Mouse (Mus musculus): ENCODE measurements at regions not wholly inside any gene's neighbourhood (a gene's known extent, or its start where the extent isn't known, plus 50 kb on each side); places are given as distances from the start of the nearest gene placed in this dataset.
A peak's percentile ranks its signal among the peaks of the same experiment; 100 is the strongest.

GRCm38 (mm10) chr17:49278541-49278940 is 149.6 kb upstream of the Mocs1 start:
- Histone ChIP-seq H3K4me1 (ENCODE audit: control insufficient read depth, insufficient read depth, low read length) (no peaks in the 10 kb centered on the region), H3K9me3 (replicated peaks; ENCODE audit: control insufficient read depth, insufficient read depth, low read length, poor library complexity, severe bottlenecking) (no peaks in the 10 kb centered on the region), H3K4me3 (ENCODE audit: low read depth, low read length) (no peak overlapping the region), H3K9ac (ENCODE audit: low read depth, poor library complexity, severe bottlenecking) (no peak overlapping the region), H3K27me3 (ENCODE audit: control insufficient read depth, insufficient read depth, low read length, poor library complexity, severe bottlenecking) (no peaks in the 10 kb centered on the region), H3K27ac (ENCODE audit: insufficient read depth, low read length) (no peak overlapping the region), H3K36me3 (ENCODE audit: control insufficient read depth, insufficient read depth, low read length, poor library complexity, severe bottlenecking) (no peaks in the 10 kb centered on the region)
- TF ChIP-seq EP300 (IDR thresholded peaks at IDR 0.05; ENCODE audit: insufficient read depth, low read depth, low read length) (no peak), POLR2A (IDR thresholded peaks at IDR 0.05; ENCODE audit: insufficient read depth, low read length) (no peak), CTCF (IDR thresholded peaks at IDR 0.05; ENCODE audit: low read depth, low read length) (no peak)

GRCm38 (mm10) chr17:49278973-49279727 is 149.0 kb upstream of the Mocs1 start:
- Histone ChIP-seq H3K9me3 (replicated peaks; ENCODE audit: control insufficient read depth, insufficient read depth, low read length, poor library complexity, severe bottlenecking) (no peaks in the 10 kb centered on the region), H3K4me1 (ENCODE audit: control insufficient read depth, insufficient read depth, low read length) (no peaks in the 10 kb centered on the region), H3K27me3 (ENCODE audit: control insufficient read depth, insufficient read depth, low read length, poor library complexity, severe bottlenecking) (no peaks in the 10 kb centered on the region), H3K4me3 (ENCODE audit: low read depth, low read length) (no peak overlapping the region), H3K36me3 (ENCODE audit: control insufficient read depth, insufficient read depth, low read length, poor library complexity, severe bottlenecking) (no peaks in the 10 kb centered on the region), H3K27ac (ENCODE audit: insufficient read depth, low read length) (no peak overlapping the region), H3K9ac (ENCODE audit: low read depth, poor library complexity, severe bottlenecking) (no peak overlapping the region)
- TF ChIP-seq CTCF (IDR thresholded peaks at IDR 0.05; ENCODE audit: low read depth, low read length): no peak
- TF ChIP-seq POLR2A (IDR thresholded peaks at IDR 0.05; ENCODE audit: insufficient read depth, low read length): no peak
- no peak for TF ChIP-seq EP300 (IDR thresholded peaks at IDR 0.05; ENCODE audit: insufficient read depth, low read depth, low read length)

GRCm38 (mm10) chr17:49281344-49281743 is 146.8 kb upstream of the Mocs1 start:
- no peak overlapping the region for H3K9ac ChIP-seq (ENCODE audit: low read depth, poor library complexity, severe bottlenecking)
- H3K27me3 ChIP-seq (ENCODE audit: control insufficient read depth, insufficient read depth, low read length, poor library complexity, severe bottlenecking): no peaks in the 10 kb centered on the region; the same call in 1 of the 2 replicates
- no peaks in the 10 kb centered on the region for H3K9me3 ChIP-seq (replicated peaks; ENCODE audit: control insufficient read depth, insufficient read depth, low read length, poor library complexity, severe bottlenecking)
- H3K36me3 ChIP-seq (ENCODE audit: control insufficient read depth, insufficient read depth, low read length, poor library complexity, severe bottlenecking): no peaks in the 10 kb centered on the region
- no peak overlapping the region for H3K27ac ChIP-seq (ENCODE audit: insufficient read depth, low read length)
- H3K4me3 ChIP-seq (ENCODE audit: low read depth, low read length): no peak overlapping the region
- H3K4me1 ChIP-seq (ENCODE audit: control insufficient read depth, insufficient read depth, low read length): no peaks in the 10 kb centered on the region
- TF ChIP-seq POLR2A (IDR thresholded peaks at IDR 0.05; ENCODE audit: insufficient read depth, low read length) (no peak), EP300 (IDR thresholded peaks at IDR 0.05; ENCODE audit: insufficient read depth, low read depth, low read length) (no peak), CTCF (IDR thresholded peaks at IDR 0.05; ENCODE audit: low read depth, low read length) (no peak)

- Histone ChIP-seq H3K9me3 (replicated peaks; ENCODE audit: control insufficient read depth, insufficient read depth, low read length, poor library complexity, severe bottlenecking) (no peaks in the 10 kb centered on the region), H3K27me3 (ENCODE audit: control insufficient read depth, insufficient read depth, low read length, poor library complexity, severe bottlenecking) (no peaks in the 10 kb centered on the region; the same call in 1 of the 2 replicates), H3K36me3 (ENCODE audit: control insufficient read depth, insufficient read depth, low read length, poor library complexity, severe bottlenecking) (no peaks in the 10 kb centered on the region), H3K27ac (ENCODE audit: insufficient read depth, low read length) (no peak overlapping the region), H3K9ac (ENCODE audit: low read depth, poor library complexity, severe bottlenecking) (no peak overlapping the region), H3K4me3 (ENCODE audit: low read depth, low read length) (no peak overlapping the region), H3K4me1 (ENCODE audit: control insufficient read depth, insufficient read depth, low read length) (no peaks in the 10 kb centered on the region)
- TF ChIP-seq CTCF (IDR thresholded peaks at IDR 0.05; ENCODE audit: low read depth, low read length) (peak; percentile 61), POLR2A (IDR thresholded peaks at IDR 0.05; ENCODE audit: insufficient read depth, low read length) (no peak)
Observed at GRCm38 (mm10) chr17:49282498-49282897, 145.7 kb upstream of the Mocs1 start.

- H3K4me1 ChIP-seq (ENCODE audit: control insufficient read depth, insufficient read depth, low read length): no peaks in the 10 kb centered on the region
- H3K9me3 ChIP-seq (replicated peaks; ENCODE audit: control insufficient read depth, insufficient read depth, low read length, poor library complexity, severe bottlenecking): no peaks in the 10 kb centered on the region
- H3K27me3 ChIP-seq (ENCODE audit: control insufficient read depth, insufficient read depth, low read length, poor library complexity, severe bottlenecking): no peaks in the 10 kb centered on the region; the same call in 1 of the 2 replicates
- TF ChIP-seq POLR2A (IDR thresholded peaks at IDR 0.05; ENCODE audit: insufficient read depth, low read length) (no peak), EP300 (IDR thresholded peaks at IDR 0.05; ENCODE audit: insufficient read depth, low read depth, low read length) (no peak), CTCF (IDR thresholded peaks at IDR 0.05; ENCODE audit: low read depth, low read length) (no peak)
- no peak overlapping the region for H3K27ac ChIP-seq (ENCODE audit: insufficient read depth, low read length)
- no peak overlapping the region for H3K4me3 ChIP-seq (ENCODE audit: low read depth, low read length)
- H3K9ac ChIP-seq (ENCODE audit: low read depth, poor library complexity, severe bottlenecking): no peak overlapping the region
- no peaks in the 10 kb centered on the region for H3K36me3 ChIP-seq (ENCODE audit: control insufficient read depth, insufficient read depth, low read length, poor library complexity, severe bottlenecking)
Observed at GRCm38 (mm10) chr17:49283491-49283890, 144.7 kb upstream of the Mocs1 start.

- TF ChIP-seq EP300 (IDR thresholded peaks at IDR 0.05; ENCODE audit: insufficient read depth, low read depth, low read length) (no peak), POLR2A (IDR thresholded peaks at IDR 0.05; ENCODE audit: insufficient read depth, low read length) (no peak), CTCF (IDR thresholded peaks at IDR 0.05; ENCODE audit: low read depth, low read length) (no peak)
- Histone ChIP-seq H3K27ac (ENCODE audit: insufficient read depth, low read length) (no peak overlapping the region), H3K9me3 (replicated peaks; ENCODE audit: control insufficient read depth, insufficient read depth, low read length, poor library complexity, severe bottlenecking) (no peaks in the 10 kb centered on the region), H3K36me3 (ENCODE audit: control insufficient read depth, insufficient read depth, low read length, poor library complexity, severe bottlenecking) (no peaks in the 10 kb centered on the region), H3K4me3 (ENCODE audit: low read depth, low read length) (no peak overlapping the region), H3K4me1 (ENCODE audit: control insufficient read depth, insufficient read depth, low read length) (no peaks in the 10 kb centered on the region), H3K9ac (ENCODE audit: low read depth, poor library complexity, severe bottlenecking) (no peak overlapping the region), H3K27me3 (ENCODE audit: control insufficient read depth, insufficient read depth, low read length, poor library complexity, severe bottlenecking) (no peaks in the 10 kb centered on the region; the same call in 1 of the 2 replicates)
Observed at GRCm38 (mm10) chr17:49291636-49292035, 136.5 kb upstream of the Mocs1 start.
